Mouse (Mus musculus) natural killer cell, adult 2 months (primary cell): Measurements from ENCODE around the gene Rundc3b.

Experiments used
- DNase-seq, 2 experiments: peaks; one replicate each; pipeline ENCODE4 v3.0.0; 2022; ENCODE audit warnings: low spot score in 2 of 2

Rundc3b gene

DNA sequence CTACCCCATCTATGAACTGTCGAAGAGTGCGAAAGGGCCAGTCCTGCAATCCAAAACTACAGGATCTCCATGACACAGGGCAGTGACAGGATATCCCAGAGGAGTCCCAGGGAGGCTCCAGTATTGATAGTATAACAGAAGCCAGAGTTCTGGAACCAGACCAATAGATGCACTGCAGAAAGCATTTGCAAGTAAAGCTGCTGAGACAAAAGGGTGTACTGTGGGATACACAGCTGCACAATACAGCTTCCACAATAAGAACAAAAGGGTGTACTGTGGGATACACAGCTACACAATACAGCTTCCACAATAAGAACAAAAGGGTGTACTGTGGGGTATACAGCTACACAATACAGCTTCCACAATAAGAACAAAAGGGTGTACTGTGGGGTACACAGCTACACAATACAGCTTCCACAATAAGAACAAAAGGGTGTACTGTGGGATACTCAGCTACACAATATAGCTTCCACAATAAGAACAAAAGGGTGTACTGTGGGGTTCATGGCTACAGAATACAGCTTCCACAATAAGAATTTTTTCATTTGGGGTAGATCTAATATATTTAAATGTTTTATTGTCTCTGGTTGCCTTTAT is 134.0 kb downstream of the Rundc3b start:
- no peak for DNase-seq

DNA sequence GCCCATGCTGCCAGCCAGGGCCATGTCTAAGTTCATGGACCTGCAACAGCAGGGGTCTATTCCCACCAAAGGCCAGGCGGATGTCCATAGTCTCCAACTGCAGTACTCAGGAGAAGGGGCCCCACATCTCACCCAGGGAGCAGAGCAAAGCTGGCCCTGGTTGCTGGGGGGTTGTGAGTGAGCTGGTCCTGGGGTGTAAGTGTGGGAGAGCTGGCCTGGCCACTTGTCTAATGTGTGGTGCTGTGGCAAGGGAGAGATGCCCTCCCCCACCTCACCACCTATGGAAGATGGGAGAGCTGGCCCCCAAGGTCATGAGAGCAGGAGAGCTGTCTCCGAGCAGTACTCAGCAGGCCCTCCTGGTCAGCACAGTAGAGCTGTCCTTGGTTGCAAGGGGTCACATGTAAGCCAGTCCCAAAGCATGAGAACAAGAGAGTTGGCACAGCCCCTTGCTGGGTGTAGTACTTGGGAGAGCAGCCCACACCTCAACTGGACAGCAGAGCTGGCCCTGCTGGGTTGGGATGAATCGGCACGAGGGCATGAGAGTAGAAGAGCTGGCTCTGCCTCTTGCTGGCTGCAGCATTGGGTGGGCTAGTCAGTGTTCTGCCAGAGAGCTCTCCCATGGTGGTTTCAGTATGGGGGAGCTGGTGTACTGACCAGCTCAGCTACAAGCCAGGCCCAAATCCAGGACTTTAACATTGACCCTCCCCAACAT is 134.6 kb downstream of the Rundc3b start:
- no peak for DNase-seq

DNA sequence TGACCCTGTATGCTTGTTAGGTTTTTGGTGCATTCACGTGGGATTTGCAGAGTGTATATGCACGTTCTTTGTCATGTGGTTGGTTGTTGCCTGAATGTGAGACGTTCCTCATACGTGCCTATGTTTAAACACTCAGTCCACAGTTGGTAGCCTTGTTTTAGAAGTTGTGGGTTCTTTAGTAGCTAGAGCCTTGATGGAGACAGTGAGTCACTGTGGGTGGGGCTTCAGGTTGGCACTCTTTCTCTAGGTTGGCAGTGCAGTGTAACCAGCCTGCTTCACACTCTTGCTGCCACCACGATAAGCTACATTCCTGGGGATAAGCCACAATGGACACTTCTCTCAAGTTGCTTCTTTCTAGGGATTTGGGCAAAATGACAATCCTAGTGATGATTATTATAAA is 166.2 kb downstream of the Rundc3b start:
- DNase-seq, result peak; percentile 3 to 26

DNA sequence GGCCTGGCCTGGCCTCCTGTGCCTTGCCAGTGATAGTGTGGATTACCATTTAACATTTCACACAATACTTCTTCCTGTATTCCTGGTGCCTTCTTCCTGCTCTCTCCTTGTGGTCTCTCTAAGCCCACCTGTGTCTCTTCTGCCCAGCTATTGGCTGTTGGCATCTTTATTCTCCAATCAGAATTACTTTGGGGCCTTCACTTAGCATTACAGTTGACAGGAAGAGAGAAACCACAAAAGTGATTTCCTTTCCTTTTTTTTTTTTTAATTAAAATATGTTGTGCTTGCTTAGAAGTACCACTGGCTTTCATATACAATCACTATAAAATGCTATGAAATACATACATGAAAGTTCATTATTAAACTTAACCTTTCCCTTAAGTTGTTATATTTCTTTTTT is 167.2 kb downstream of the Rundc3b start:
- no peak for DNase-seq
